Mouse (Mus musculus) midbrain, embryonic 14.5 days (tissue): ENCODE data around the gene Fam160b1. TPM values are rescaled to one million over a fixed set of nuclear protein-coding genes. Genes with fewer than 3 reads are reported as not detected.
A peak's percentile ranks its signal among the peaks of the same experiment; 100 is the strongest.

Source experiments
- ATAC-seq: fragments of 200-750 bp; cut with Nextera tagmentation; 2 replicates; pipeline ENCODE4 v1.8.0; 2017; ENCODE audit warnings: moderate number of reproducible peaks, moderate library complexity; ENCODE audit not compliant: low FRiP score, low TSS enrichment
- DNase-seq: peaks from one replicate; pipeline ENCODE4 v3.0.0-alpha.2; 2015
- H3K27ac ChIP-seq: fragments of 300-500 bp; sonication (generic); replicated peaks from 2 replicates; pipeline ENCODE4 v1.5.1; 2014; ENCODE audit warnings: mild to moderate bottlenecking, low read depth, low read length, moderate library complexity
- H3K27me3 ChIP-seq: fragments of 300-500 bp; sonication (generic); 2 replicates; pipeline ENCODE4 v1.6.1; 2014; ENCODE audit warnings: low read length, control low read depth, mixed read lengths; ENCODE audit not compliant: control insufficient read depth, insufficient read depth
- H3K36me3 ChIP-seq: fragments of 300-500 bp; sonication (generic); 2 replicates; pipeline ENCODE4 v1.6.1; 2014; ENCODE audit warnings: low read length, control low read depth; ENCODE audit not compliant: control insufficient read depth, insufficient read depth
- H3K4me1 ChIP-seq: fragments of 300-500 bp; sonication (generic); 2 replicates; pipeline ENCODE4 v1.6.1; 2014; ENCODE audit warnings: mild to moderate bottlenecking, antibody characterized with exemption, low read length, control low read depth; ENCODE audit not compliant: control insufficient read depth, insufficient read depth
- H3K4me2 ChIP-seq: fragments of 300-500 bp; sonication (generic); 2 replicates; pipeline ENCODE4 v1.6.1; 2014; ENCODE audit warnings: mild to moderate bottlenecking, low read length, moderate library complexity
- H3K4me3 ChIP-seq: fragments of 300-500 bp; sonication (generic); replicated peaks from 2 replicates; pipeline ENCODE4 v1.5.1; 2014; ENCODE audit warnings: low read depth, low read length
- H3K9ac ChIP-seq: fragments of 300-500 bp; sonication (generic); replicated peaks from 2 replicates; pipeline ENCODE4 v1.6.1; 2014; ENCODE audit warnings: mild to moderate bottlenecking, low read length, moderate library complexity
- H3K9me3 ChIP-seq: fragments of 300-500 bp; sonication (generic); 2 replicates; pipeline ENCODE4 v1.6.1; 2016; ENCODE audit warnings: low read length, control low read depth, mixed read lengths; ENCODE audit not compliant: control insufficient read depth
- WGBS: fragments of 180-500 bp; shearing (Covaris S2); extraction: QIAGEN DNeasy Blood & Tissue Kit; methylation state at CpG from one replicate; pipeline ENCODE4 v1.1.7; 2014; 5-methylcytosine and 5-hydroxymethylcytosine counted together
- polyA plus RNA-seq: library from polyadenylated mRNA; unstranded; fragments of >200 nt; fragmentation: Nextera tagmentation; extraction: Ambion mirVana; gene quantifications from 2 replicates; pipeline ENCODE4 v1.2.1, GENCODE M21; 2014

The Fam160b1 gene
- polyA plus RNA-seq, 1 experiment from 2014 or later: 18.6 TPM

- H3K27ac ChIP-seq: no peak overlapping the region
- no peak overlapping the region for H3K4me2 ChIP-seq
- no peak overlapping the region for H3K9ac ChIP-seq
- peaks cover 13% of the 10 kb centered on the region for H3K36me3 ChIP-seq
- ATAC-seq (no peak), DNase-seq (no peak)
- H3K4me3 ChIP-seq: no peak overlapping the region
- H3K4me1 ChIP-seq: no peaks in the 10 kb centered on the region
- no peaks in the 10 kb centered on the region for H3K27me3 ChIP-seq
- no peaks in the 10 kb centered on the region for H3K9me3 ChIP-seq
- WGBS: 84% methylated on average over 6 of the region's 6 CpGs
Observed at GRCm38 (mm10) chr19:57393357-57393957, 33.0 kb downstream of the Fam160b1 start.

- no peaks in the 10 kb centered on the region for H3K36me3 ChIP-seq
- no peak for DNase-seq
- H3K27me3 ChIP-seq: no peaks in the 10 kb centered on the region
- H3K4me3 ChIP-seq: no peak overlapping the region
- 85% methylated on average over 7 of the region's 7 CpGs for WGBS
- H3K4me1 ChIP-seq: no peaks in the 10 kb centered on the region
- H3K9ac ChIP-seq: no peak overlapping the region
- no peak overlapping the region for H3K27ac ChIP-seq
- ATAC-seq: no peak
- no peak overlapping the region for H3K4me2 ChIP-seq
- H3K9me3 ChIP-seq: no peaks in the 10 kb centered on the region
Observed at GRCm38 (mm10) chr19:57396609-57397008, 36.1 kb downstream of the Fam160b1 start.

- H3K9me3 ChIP-seq: no peaks in the 10 kb centered on the region
- no peaks in the 10 kb centered on the region for H3K36me3 ChIP-seq
- H3K9ac ChIP-seq: no peak overlapping the region
- DNase-seq: peak; percentile 64
- 40% methylated on average over 6 of the region's 6 CpGs for WGBS
- peaks cover 14% of the 10 kb centered on the region; the same call in 1 of the 2 replicates for H3K4me1 ChIP-seq
- no peak overlapping the region for H3K4me2 ChIP-seq
- H3K4me3 ChIP-seq: no peak overlapping the region
- H3K27ac ChIP-seq: peak overlapping the region; percentile 58
- H3K27me3 ChIP-seq: no peaks in the 10 kb centered on the region
- ATAC-seq: peak; percentile 58; the same call in 1 of the 2 replicates
Observed at GRCm38 (mm10) chr19:57402364-57402763, 41.9 kb downstream of the Fam160b1 start.

GRCm38 (mm10) chr19:57403700-57404501, 43.4 kb downstream of the Fam160b1 start:
- ATAC-seq: no peak; the same call in 1 of the 2 replicates
- Histone ChIP-seq H3K4me2 (peak overlapping the region; percentile 23), H3K27me3 (no peaks in the 10 kb centered on the region), H3K9ac (no peak overlapping the region), H3K9me3 (no peaks in the 10 kb centered on the region), H3K4me1 (peaks cover 14% of the 10 kb centered on the region; the same call in 1 of the 2 replicates), H3K36me3 (no peaks in the 10 kb centered on the region), H3K27ac (no peak overlapping the region), H3K4me3 (no peak overlapping the region)
- DNase-seq: peak; percentile 84
- 14% methylated on average over 24 of the region's 24 CpGs for WGBS

GRCm38 (mm10) chr19:57404502-57404848, 44.0 kb downstream of the Fam160b1 start:
- Histone ChIP-seq H3K27ac (no peak overlapping the region), H3K9me3 (no peaks in the 10 kb centered on the region), H3K4me2 (peak overlapping the region; percentile 23), H3K27me3 (no peaks in the 10 kb centered on the region), H3K36me3 (no peaks in the 10 kb centered on the region), H3K9ac (no peak overlapping the region), H3K4me1 (peaks cover 14% of the 10 kb centered on the region; the same call in 1 of the 2 replicates), H3K4me3 (no peak overlapping the region)
- 9% methylated on average over 9 of the region's 9 CpGs for WGBS
- ATAC-seq (no peak), DNase-seq (no peak)

- no peak overlapping the region for H3K4me2 ChIP-seq
- no peak overlapping the region for H3K4me3 ChIP-seq
- DNase-seq (no peak), ATAC-seq (no peak)
- WGBS: 98% methylated on average over 1 of the region's 1 CpGs
- no peaks in the 10 kb centered on the region for H3K27me3 ChIP-seq
- H3K27ac ChIP-seq: no peak overlapping the region
- no peak overlapping the region for H3K9ac ChIP-seq
- H3K9me3 ChIP-seq: no peaks in the 10 kb centered on the region
- no peaks in the 10 kb centered on the region for H3K36me3 ChIP-seq
- H3K4me1 ChIP-seq: peaks cover 15% of the 10 kb centered on the region
Observed at GRCm38 (mm10) chr19:57407947-57408346, 47.5 kb downstream of the Fam160b1 start.

- peaks cover 8% of the 10 kb centered on the region for H3K4me1 ChIP-seq
- DNase-seq (peak; percentile 82), ATAC-seq (no peak)
- H3K4me3 ChIP-seq: no peak overlapping the region
- WGBS: 39% methylated on average over 29 of the region's 29 CpGs
- H3K4me2 ChIP-seq: peak overlapping the region; percentile 37
- H3K36me3 ChIP-seq: no peaks in the 10 kb centered on the region
- peak overlapping the region; percentile 66 for H3K27ac ChIP-seq
- H3K9ac ChIP-seq: peak overlapping the region; percentile 36; the same call in 1 of the 2 replicates
- no peaks in the 10 kb centered on the region for H3K27me3 ChIP-seq
- H3K9me3 ChIP-seq: no peaks in the 10 kb centered on the region
Observed at GRCm38 (mm10) chr19:57411375-57412196, 51.1 kb downstream of the Fam160b1 start.

GRCm38 (mm10) chr19:57413170-57413569, 52.7 kb downstream of the Fam160b1 start:
- no peak overlapping the region for H3K9ac ChIP-seq
- H3K27ac ChIP-seq: no peak overlapping the region
- no peaks in the 10 kb centered on the region for H3K27me3 ChIP-seq
- no peak overlapping the region for H3K4me2 ChIP-seq
- no peaks in the 10 kb centered on the region for H3K36me3 ChIP-seq
- H3K9me3 ChIP-seq: no peaks in the 10 kb centered on the region
- H3K4me1 ChIP-seq: peaks cover 8% of the 10 kb centered on the region
- H3K4me3 ChIP-seq: no peak overlapping the region
- no peak for ATAC-seq
- no peak for DNase-seq
- 87% methylated on average over 3 of the region's 3 CpGs for WGBS
